Mouse (Mus musculus): ENCODE measurements around the gene Olfr462.

Olfr462 gene

GRCm38 (mm10) chr11:87847884-87848283 is 44.2 kb downstream of the Olfr462 start:
- ATAC-seq (ENCODE audit: low TSS enrichment): no peak

- no peak for ATAC-seq (ENCODE audit: low TSS enrichment)
Measured at GRCm38 (mm10) chr11:87846968-87847600, 45.0 kb downstream of the Olfr462 start.

GRCm38 (mm10) chr11:87841436-87841835 is 50.6 kb downstream of the Olfr462 start:
- no peak for ATAC-seq (ENCODE audit: low TSS enrichment)

GRCm38 (mm10) chr11:87840676-87841075 is 51.4 kb downstream of the Olfr462 start:
- no peak for ATAC-seq (ENCODE audit: low TSS enrichment)

All from frontal cortex, adult (tissue).